Mouse (Mus musculus): ENCODE results near the gene Fam168a. TPM values are rescaled to one million over a fixed set of nuclear protein-coding genes. Genes with fewer than 3 reads are reported as not detected.

Fam168a gene
- total and polyA plus RNA-seq, 3 experiments, result 3.1 to 19.2 TPM; not detected in 1

- peak; percentile 84 for DNase-seq (ENCODE audit: low read depth, low spot score)
- no peak overlapping the region for H3K4me3 ChIP-seq (ENCODE audit: control insufficient read depth in 1 of 2, insufficient read depth in 1 of 2, low read depth in 2 of 2, low read length in 2 of 2)
- no peaks in the 10 kb centered on the region for H3K79me2 ChIP-seq (ENCODE audit: control insufficient read depth, insufficient read depth, low read length, poor library complexity)
- peaks cover 13 to 16% of the 10 kb centered on the region in 2 experiments for H3K4me1 ChIP-seq (ENCODE audit: control insufficient read depth in 1 of 2, insufficient read depth in 2 of 2, low read length in 2 of 2)
- peaks cover 0 to 26% of the 10 kb centered on the region in 2 experiments; a peak in 2 of 4 replicates for H3K36me3 ChIP-seq (ENCODE audit: control insufficient read depth in 1 of 2, insufficient read depth in 2 of 2, low read length in 2 of 2)
- H3K27ac ChIP-seq (ENCODE audit: control insufficient read depth, low read depth, low read length), result peak overlapping the region; percentile 84
- no peaks in the 10 kb centered on the region for H3K27me3 ChIP-seq (ENCODE audit: control insufficient read depth in 1 of 2, insufficient read depth in 2 of 2, low read length in 2 of 2)
- H3K9me3 ChIP-seq (replicated peaks; ENCODE audit: insufficient read depth, low read length), result no peaks in the 10 kb centered on the region
- H3K9ac ChIP-seq (ENCODE audit: control insufficient read depth, low read depth, low read length, poor library complexity, severe bottlenecking), result no peak overlapping the region
- TF ChIP-seq POLR2AphosphoS5 (IDR thresholded peaks at IDR 0.05; ENCODE audit: borderline replicate concordance, low read depth, low read length) (no peak), POLR2AphosphoS2 (IDR thresholded peaks at IDR 0.05; ENCODE audit: low read length) (no peak), BHLHE40 (IDR thresholded peaks at IDR 0.05; ENCODE audit: borderline replicate concordance, low read depth, low read length) (no peak), RCOR1 (IDR thresholded peaks at IDR 0.05; ENCODE audit: low read depth, low read length) (peak; percentile 53; the same call in 1 of the 2 replicates), JUND (IDR thresholded peaks at IDR 0.05; ENCODE audit: low read depth, low read length) (0 out of 2 replicates have a peak, but pooled peaks have one; percentile 51), MEF2A (IDR thresholded peaks at IDR 0.05; ENCODE audit: extremely low read depth, insufficient replicate concordance, low read depth, low read length, poor library complexity, severe bottlenecking) (no peak), E2F4 (IDR thresholded peaks at IDR 0.05; ENCODE audit: borderline replicate concordance, low read depth, low read length) (no peak), ZMIZ1 (IDR thresholded peaks at IDR 0.05; ENCODE audit: low read depth, low read length) (no peak), MAZ (IDR thresholded peaks at IDR 0.05; ENCODE audit: low read depth, low read length) (no peak), ZC3H11A (IDR thresholded peaks at IDR 0.05; ENCODE audit: low read depth, low read length) (peak; percentile 23; the same call in 1 of the 2 replicates), ZNF384 (IDR thresholded peaks at IDR 0.05; ENCODE audit: low read depth, low read length) (no peak), ELF1 (IDR thresholded peaks at IDR 0.05; ENCODE audit: low read depth, low read length) (0 out of 2 replicates have a peak, but pooled peaks have one; percentile 12), TCF12 (IDR thresholded peaks at IDR 0.05; ENCODE audit: low read depth, low read length) (peak; percentile 51; the same call in 1 of the 2 replicates), USF1 (IDR thresholded peaks at IDR 0.05; ENCODE audit: low read depth, low read length) (no peak), ZKSCAN1 (IDR thresholded peaks at IDR 0.05; ENCODE audit: low read depth, low read length) (no peak), SMC3 (IDR thresholded peaks at IDR 0.05; ENCODE audit: low read depth, low read length) (no peak), HCFC1 (IDR thresholded peaks at IDR 0.05; ENCODE audit: low read depth, low read length) (peak; percentile 41; the same call in 1 of the 2 replicates), ETS1 (IDR thresholded peaks at IDR 0.05; ENCODE audit: low read depth, low read length) (peak; percentile 97), USF2 (IDR thresholded peaks at IDR 0.05; ENCODE audit: borderline replicate concordance in 1 of 2, insufficient read depth in 1 of 2, low read depth in 1 of 2, low read length in 2 of 2) (no peak), GATA1 (IDR thresholded peaks at IDR 0.05; ENCODE audit: low read depth, low read length) (peak; percentile 84), NELFE (IDR thresholded peaks at IDR 0.05; ENCODE audit: low read depth, low read length) (0 out of 2 replicates have a peak, but pooled peaks have one; percentile 12), MXI1 (IDR thresholded peaks at IDR 0.05; ENCODE audit: low read depth, low read length) (0 out of 2 replicates have a peak, but pooled peaks have one; percentile 44), CHD2 (IDR thresholded peaks at IDR 0.05; ENCODE audit: low read length) (no peak), MYC (IDR thresholded peaks at IDR 0.05; ENCODE audit: low read depth, low read length) (peak; percentile 48; the same call in 1 of the 2 replicates), CHD1 (IDR thresholded peaks at IDR 0.05; ENCODE audit: low read depth, low read length) (no peak), GABPA (IDR thresholded peaks at IDR 0.05; ENCODE audit: low read depth, low read length) (no peak), NRF1 (IDR thresholded peaks at IDR 0.05; ENCODE audit: insufficient read depth, low read depth, low read length, poor library complexity, severe bottlenecking) (no peak), TBP (IDR thresholded peaks at IDR 0.05; ENCODE audit: low read depth, low read length) (no peak), MAX (IDR thresholded peaks at IDR 0.05; ENCODE audit: low read length) (peak; percentile 58; the same call in 1 of the 2 replicates), MYB (IDR thresholded peaks at IDR 0.05; ENCODE audit: low read depth, low read length) (peak; percentile 83), TAL1 (IDR thresholded peaks at IDR 0.05; ENCODE audit: low read length) (peak; percentile 10; the same call in 1 of the 2 replicates), POLR2A (IDR thresholded peaks at IDR 0.05; ENCODE audit: control insufficient read depth in 1 of 2, insufficient read depth in 1 of 2, low read depth in 1 of 2, low read length in 2 of 2, poor library complexity in 1 of 2) (no peak), MAFK (IDR thresholded peaks at IDR 0.05; ENCODE audit: borderline replicate concordance, low read depth, low read length) (no peak), RAD21 (IDR thresholded peaks at IDR 0.05; ENCODE audit: low read depth, low read length) (no peak), CTCF (IDR thresholded peaks at IDR 0.05 in 2 of 3, conservative IDR thresholded peaks at IDR 0.05 in 1 of 3; ENCODE audit: control insufficient read depth in 1 of 3, insufficient read depth in 1 of 3, low read depth in 2 of 3, low read length in 3 of 3, poor library complexity in 1 of 3, severe bottlenecking in 1 of 3) (no peak), KAT2A (conservative IDR thresholded peaks at IDR 0.05; ENCODE audit: low read depth, low read length) (no peak), EP300 (IDR thresholded peaks at IDR 0.05; ENCODE audit: low read depth in 1 of 2, low read length in 2 of 2) (peak; percentile 79 to 81)
These were observed 73.8 kb downstream of the Fam168a start for GRCm38 (mm10) chr7:100780192-100780591.
